Mouse (Mus musculus): Measurements from ENCODE around the gene Pnldc1.

Pnldc1 gene

GRCm38 (mm10) chr17:12853821-12854220 lies 56.2 kb downstream of the Pnldc1 start:
- no peak for DNase-seq

GRCm38 (mm10) chr17:12851689-12852088 lies 58.3 kb downstream of the Pnldc1 start:
- no peak for DNase-seq

- no peak for DNase-seq
Observed at GRCm38 (mm10) chr17:12849778-12850382, 60.1 kb downstream of the Pnldc1 start.

GRCm38 (mm10) chr17:12847736-12848135 lies 62.3 kb downstream of the Pnldc1 start:
- DNase-seq, result no peak

DNA sequence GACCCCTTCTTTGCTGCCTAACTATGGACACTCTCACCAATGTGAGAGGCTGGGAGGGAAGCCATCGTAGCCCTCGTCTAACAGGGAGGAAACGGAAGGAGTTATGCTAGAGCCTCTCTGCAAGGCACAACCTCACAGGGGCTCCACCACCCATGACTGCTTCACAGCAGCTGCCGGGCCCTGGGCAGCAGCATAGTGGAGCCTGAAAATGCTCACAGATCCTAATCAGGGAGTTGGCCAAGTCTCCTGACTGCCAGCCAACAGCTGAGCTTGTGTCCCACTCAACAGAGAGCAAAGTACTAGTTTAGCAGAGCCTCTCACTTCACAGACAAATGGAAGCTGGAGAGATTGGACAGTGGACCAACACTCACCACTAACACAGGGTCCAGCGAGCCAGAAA lies 63.6 kb downstream of the Pnldc1 start:
- no peak for DNase-seq

DNA sequence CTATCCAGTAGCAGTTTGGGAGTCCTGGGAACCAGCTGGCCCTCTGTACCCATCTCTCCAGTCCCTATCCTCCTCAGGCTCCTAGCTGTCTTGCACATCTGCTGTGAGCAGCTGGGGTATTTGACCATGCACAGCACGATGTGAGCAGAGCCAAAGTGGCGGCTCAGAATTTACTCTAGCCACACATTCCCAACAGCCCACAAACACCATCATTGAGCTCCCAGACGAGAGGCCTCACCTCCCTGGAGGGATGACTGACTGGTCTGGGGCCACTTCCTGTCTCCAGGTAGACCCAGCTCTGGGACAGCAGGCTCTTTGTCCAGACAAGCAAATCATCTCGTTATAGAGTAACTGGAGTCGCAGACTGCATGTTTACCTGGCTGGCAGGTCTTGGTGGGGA lies 64.2 kb downstream of the Pnldc1 start:
- DNase-seq, result no peak

DNA sequence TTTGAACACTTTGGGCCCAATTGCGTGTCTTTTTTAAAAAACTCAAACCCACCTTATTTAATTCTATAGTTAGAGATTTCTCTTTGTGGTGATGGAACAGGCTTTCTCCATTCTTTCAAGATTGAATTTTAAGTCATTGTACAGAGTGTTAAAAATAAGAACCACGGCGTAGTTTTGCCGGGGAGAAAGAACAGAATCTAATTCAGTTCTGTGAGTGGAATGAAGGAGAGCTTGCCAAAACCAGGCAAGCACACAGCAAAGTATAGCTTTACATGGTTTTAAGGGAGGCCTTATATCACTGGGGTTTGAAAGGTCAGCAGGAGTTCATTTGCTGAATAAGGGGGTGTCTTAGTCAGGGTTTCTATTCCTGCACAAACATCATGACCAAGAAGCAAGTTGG lies 65.5 kb downstream of the Pnldc1 start:
- no peak for DNase-seq

DNA sequence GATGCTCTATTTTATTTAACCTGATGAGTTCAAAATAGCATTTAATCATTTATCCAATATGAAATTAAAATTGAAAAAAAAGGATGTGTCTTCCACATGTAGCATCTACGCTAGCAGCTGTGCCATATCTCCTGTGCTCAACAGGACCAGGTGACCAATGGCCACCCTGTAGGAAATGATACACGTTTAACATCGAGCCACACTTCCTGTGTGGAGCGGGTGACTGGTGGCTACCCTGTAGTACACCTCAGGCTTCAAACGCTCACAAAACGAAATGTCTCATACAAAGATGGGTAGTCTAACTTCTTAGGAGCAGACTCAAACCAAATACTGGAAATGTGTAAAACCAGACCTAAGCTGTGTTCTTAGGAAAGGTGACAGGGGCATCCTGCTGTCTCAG lies 66.2 kb downstream of the Pnldc1 start:
- no peak for DNase-seq

DNA sequence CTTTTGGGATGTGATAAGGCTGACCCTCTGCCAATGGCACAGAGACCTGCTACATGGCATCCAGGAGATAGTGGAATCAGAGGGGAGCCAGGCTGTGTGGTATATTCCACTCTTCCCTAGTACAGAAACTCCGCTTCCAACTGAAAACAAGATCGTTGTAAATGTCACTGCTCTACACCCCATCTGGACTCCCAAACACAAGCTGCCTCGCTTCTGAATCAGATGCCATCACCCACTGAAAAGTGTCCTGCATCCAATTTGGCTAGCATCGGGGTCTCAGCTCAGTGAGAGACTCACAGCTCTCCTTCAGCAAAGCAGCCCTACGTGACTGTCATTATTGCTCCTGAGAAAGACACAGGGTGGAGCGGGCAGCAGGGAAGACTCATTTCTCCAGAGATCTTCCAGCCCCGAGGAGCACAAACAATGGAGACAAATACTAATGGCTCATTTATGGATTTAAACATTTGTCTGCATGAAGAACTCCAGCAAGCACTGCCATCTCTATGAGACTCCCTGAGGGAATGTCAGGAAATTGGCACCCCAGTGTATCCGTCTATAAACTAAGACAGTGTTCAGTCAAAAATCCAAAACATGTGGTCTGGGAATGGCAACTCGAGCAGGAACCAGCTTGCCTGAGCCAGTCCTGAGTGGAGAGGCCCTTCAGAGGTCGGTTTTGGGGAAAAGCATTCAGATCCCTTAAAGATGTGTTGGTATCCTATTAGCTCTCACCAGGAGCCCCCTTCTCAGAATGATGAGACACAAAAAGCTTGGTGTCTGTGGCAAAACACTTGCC lies 70.4 kb downstream of the Pnldc1 start:
- peak; percentile 30 for DNase-seq

Data from cerebellum, adult 11 months (tissue).